Mouse (Mus musculus) MEL (cell line): ENCODE results near the gene Pygo2. TPM values are rescaled to one million over a fixed set of nuclear protein-coding genes. Genes with fewer than 3 reads are reported as not detected.

Experiments
- DNase-seq: peaks from one replicate; pipeline ENCODE4 v3.0.0; 2011; ENCODE audit warnings: low read depth, low spot score
- H3K27ac ChIP-seq: 2 replicates; pipeline ENCODE4 v1.5.1; 2012; ENCODE audit warnings: low read depth, mild to moderate bottlenecking, control low read depth, low read length, moderate library complexity; ENCODE audit not compliant: control insufficient read depth
- H3K27me3 ChIP-seq, 2 experiments: fragments of 150-350 bp in 1 of 2; sonication (generic) in 1 of 2; 2 replicates each; pipeline ENCODE4 v1.6.1; 2012; ENCODE audit warnings: low read length in 2 of 2, mild to moderate bottlenecking in 2 of 2, improper control_type of control experiment in 1 of 2, moderate library complexity in 1 of 2; ENCODE audit not compliant: insufficient read depth in 2 of 2, control insufficient read depth in 1 of 2
- H3K36me3 ChIP-seq, 2 experiments: 2 replicates each; pipeline ENCODE4 v1.6.1; 2012 to 2014; ENCODE audit warnings: low read length in 2 of 2, improper control_type of control experiment in 1 of 2, inconsistent platforms in 1 of 2, mild to moderate bottlenecking in 1 of 2; ENCODE audit not compliant: insufficient read depth in 2 of 2, control insufficient read depth in 1 of 2
- H3K4me1 ChIP-seq, 2 experiments: fragments of 150-350 bp in 1 of 2; sonication (generic) in 1 of 2; 2 replicates each; pipeline ENCODE4 v1.6.1; 2012; ENCODE audit warnings: low read length in 2 of 2, improper control_type of control experiment in 1 of 2, mild to moderate bottlenecking in 1 of 2; ENCODE audit not compliant: insufficient read depth in 2 of 2, control insufficient read depth in 1 of 2
- H3K4me3 ChIP-seq, 2 experiments: fragments of 150-350 bp in 1 of 2; sonication (generic) in 1 of 2; 2 replicates each; pipeline ENCODE4 v1.5.1; 2012; ENCODE audit warnings: low read depth in 2 of 2, low read length in 2 of 2, mild to moderate bottlenecking in 2 of 2, moderate library complexity in 2 of 2, control low read depth in 1 of 2, improper control_type of control experiment in 1 of 2; ENCODE audit not compliant: control insufficient read depth in 1 of 2, insufficient read depth in 1 of 2
- H3K79me2 ChIP-seq: 2 replicates; pipeline ENCODE4 v1.6.1; 2012; ENCODE audit warnings: mild to moderate bottlenecking, low read length, moderate library complexity; ENCODE audit not compliant: control insufficient read depth, poor library complexity, insufficient read depth
- H3K9ac ChIP-seq: 2 replicates; pipeline ENCODE4 v1.6.1; 2012; ENCODE audit warnings: low read depth, mild to moderate bottlenecking, control low read depth, low read length, moderate library complexity; ENCODE audit not compliant: control insufficient read depth, poor library complexity, severe bottlenecking
- H3K9me3 ChIP-seq: fragments of 150-350 bp; sonication (generic); replicated peaks from 2 replicates; pipeline ENCODE4 v1.6.1; 2012; ENCODE audit warnings: mild to moderate bottlenecking, low read length, improper control_type of control experiment, moderate library complexity; ENCODE audit not compliant: insufficient read depth
- CHD1 ChIP-seq: IDR thresholded peaks from 2 replicates; pipeline ENCODE4 v1.6.1; 2012; ENCODE audit warnings: low read depth, mild to moderate bottlenecking, inconsistent platforms, low read length, improper control_type of control experiment
- CHD2 ChIP-seq: IDR thresholded peaks from 2 replicates; pipeline ENCODE4 v1.6.1; 2011; ENCODE audit warnings: low read length, improper control_type of control experiment
- CTCF ChIP-seq, 3 experiments: IDR thresholded peaks in 2 of 3; conservative IDR thresholded peaks in 1 of 3; 2 replicates each; pipeline ENCODE4 v1.5.1; 2011 to 2012; ENCODE audit warnings: low read length in 3 of 3, low read depth in 2 of 3, mild to moderate bottlenecking in 2 of 3, improper control_type of control experiment in 1 of 3, inconsistent platforms in 1 of 3, mixed read lengths in 1 of 3, moderate library complexity in 1 of 3; ENCODE audit not compliant: control insufficient read depth in 1 of 3, insufficient read depth in 1 of 3, poor library complexity in 1 of 3, severe bottlenecking in 1 of 3
- ELF1 ChIP-seq: IDR thresholded peaks from 2 replicates; pipeline ENCODE4 v1.6.1; 2014; ENCODE audit warnings: low read depth, mild to moderate bottlenecking, inconsistent platforms, low read length, improper control_type of control experiment, moderate library complexity
- EP300 ChIP-seq, 2 experiments: IDR thresholded peaks; 2 replicates each; pipeline ENCODE4 v1.6.1; 2011; ENCODE audit warnings: improper control_type of control experiment in 2 of 2, low read length in 2 of 2, low read depth in 1 of 2, mild to moderate bottlenecking in 1 of 2
- ETS1 ChIP-seq: IDR thresholded peaks from 2 replicates; pipeline ENCODE4 v1.6.1; 2012; ENCODE audit warnings: low read depth, mild to moderate bottlenecking, inconsistent platforms, low read length, improper control_type of control experiment, moderate library complexity
- GABPA ChIP-seq: IDR thresholded peaks from 2 replicates; pipeline ENCODE4 v1.6.1; 2012; ENCODE audit warnings: low read depth, mild to moderate bottlenecking, inconsistent platforms, low read length, improper control_type of control experiment, moderate library complexity
- HCFC1 ChIP-seq: IDR thresholded peaks from 2 replicates; pipeline ENCODE4 v1.6.1; 2012; ENCODE audit warnings: low read depth, mild to moderate bottlenecking, inconsistent platforms, low read length, improper control_type of control experiment, moderate library complexity
- JUND ChIP-seq: IDR thresholded peaks from 2 replicates; pipeline ENCODE4 v1.6.1; 2011; ENCODE audit warnings: low read depth, mild to moderate bottlenecking, improper control_type of control experiment, low read length
- MAFK ChIP-seq: IDR thresholded peaks from 2 replicates; pipeline ENCODE4 v1.6.1; 2011; ENCODE audit warnings: low read depth, mild to moderate bottlenecking, low read length, improper control_type of control experiment, borderline replicate concordance
- MAX ChIP-seq: IDR thresholded peaks from 2 replicates; pipeline ENCODE4 v1.6.1; 2011; ENCODE audit warnings: low read length, improper control_type of control experiment
- MAZ ChIP-seq: IDR thresholded peaks from 2 replicates; pipeline ENCODE4 v1.6.1; 2012; ENCODE audit warnings: low read depth, mild to moderate bottlenecking, inconsistent platforms, low read length, improper control_type of control experiment
- MEF2A ChIP-seq: IDR thresholded peaks from 2 replicates; pipeline ENCODE4 v1.6.1; 2014; ENCODE audit warnings: low read depth, mild to moderate bottlenecking, inconsistent platforms, low read length, improper control_type of control experiment; ENCODE audit not compliant: poor library complexity, insufficient replicate concordance, severe bottlenecking; ENCODE audit errors: extremely low read depth
- MXI1 ChIP-seq: IDR thresholded peaks from 2 replicates; pipeline ENCODE4 v1.6.1; 2011; ENCODE audit warnings: mild to moderate bottlenecking, low read depth, low read length, improper control_type of control experiment
- MYB ChIP-seq: IDR thresholded peaks from 2 replicates; pipeline ENCODE4 v1.6.1; 2011; ENCODE audit warnings: mild to moderate bottlenecking, low read depth, low read length, improper control_type of control experiment
- MYC ChIP-seq: IDR thresholded peaks from 2 replicates; pipeline ENCODE4 v1.6.1; 2011; ENCODE audit warnings: low read depth, mild to moderate bottlenecking, low read length, improper control_type of control experiment, moderate library complexity
- NELFE ChIP-seq: IDR thresholded peaks from 2 replicates; pipeline ENCODE4 v1.6.1; 2011; ENCODE audit warnings: low read depth, low read length, improper control_type of control experiment
- NRF1 ChIP-seq: IDR thresholded peaks from 2 replicates; pipeline ENCODE4 v1.6.1; 2014; ENCODE audit warnings: low read depth, mild to moderate bottlenecking, inconsistent platforms, low read length, improper control_type of control experiment, moderate library complexity; ENCODE audit not compliant: poor library complexity, insufficient read depth, severe bottlenecking
- POLR2A ChIP-seq, 2 experiments: IDR thresholded peaks; 2 replicates each; pipeline ENCODE4 v1.6.1; 2011 to 2012; ENCODE audit warnings: low read length in 2 of 2, mild to moderate bottlenecking in 2 of 2, control low read depth in 1 of 2, improper control_type of control experiment in 1 of 2, low read depth in 1 of 2, moderate library complexity in 1 of 2; ENCODE audit not compliant: control insufficient read depth in 1 of 2, insufficient read depth in 1 of 2, poor library complexity in 1 of 2
- POLR2AphosphoS2 ChIP-seq: IDR thresholded peaks from 2 replicates; pipeline ENCODE4 v1.6.1; 2011; ENCODE audit warnings: low read length, improper control_type of control experiment
- POLR2AphosphoS5 ChIP-seq: IDR thresholded peaks from 2 replicates; pipeline ENCODE4 v1.6.1; 2012; ENCODE audit warnings: low read depth, borderline replicate concordance, mild to moderate bottlenecking, inconsistent platforms, low read length, moderate library complexity, mixed read lengths
- RAD21 ChIP-seq: IDR thresholded peaks from 2 replicates; pipeline ENCODE4 v1.6.1; 2011; ENCODE audit warnings: mild to moderate bottlenecking, low read depth, low read length, improper control_type of control experiment
- RCOR1 ChIP-seq: IDR thresholded peaks from 2 replicates; pipeline ENCODE4 v1.6.1; 2012; ENCODE audit warnings: low read depth, mild to moderate bottlenecking, inconsistent platforms, low read length, improper control_type of control experiment
- SIN3A ChIP-seq: IDR thresholded peaks from 2 replicates; pipeline ENCODE4 v1.6.1; 2012; ENCODE audit warnings: low read length, improper control_type of control experiment, inconsistent platforms
- SMC3 ChIP-seq: IDR thresholded peaks from 2 replicates; pipeline ENCODE4 v1.6.1; 2011; ENCODE audit warnings: low read depth, low read length, improper control_type of control experiment
- TAL1 ChIP-seq: IDR thresholded peaks from 2 replicates; pipeline ENCODE4 v1.6.1; 2012; ENCODE audit warnings: mild to moderate bottlenecking, inconsistent platforms, low read length, moderate library complexity, mixed read lengths
- TBP ChIP-seq: IDR thresholded peaks from 2 replicates; pipeline ENCODE4 v1.8.0; 2011; ENCODE audit warnings: low read depth, low read length, improper control_type of control experiment
- TCF12 ChIP-seq: IDR thresholded peaks from 2 replicates; pipeline ENCODE4 v1.6.1; 2014; ENCODE audit warnings: low read depth, mild to moderate bottlenecking, inconsistent platforms, low read length, improper control_type of control experiment, moderate library complexity
- UBTF ChIP-seq: IDR thresholded peaks from 2 replicates; pipeline ENCODE4 v1.6.1; 2012; ENCODE audit warnings: low read depth, mild to moderate bottlenecking, inconsistent platforms, low read length, improper control_type of control experiment, moderate library complexity, borderline replicate concordance; ENCODE audit not compliant: insufficient read depth
- USF1 ChIP-seq: IDR thresholded peaks from 2 replicates; pipeline ENCODE4 v1.6.1; 2014; ENCODE audit warnings: low read depth, mild to moderate bottlenecking, inconsistent platforms, low read length, improper control_type of control experiment, moderate library complexity
- USF2 ChIP-seq, 2 experiments: IDR thresholded peaks; 2 replicates each; pipeline ENCODE4 v1.6.1; 2011 to 2012; ENCODE audit warnings: improper control_type of control experiment in 2 of 2, low read length in 2 of 2, borderline replicate concordance in 1 of 2, inconsistent platforms in 1 of 2, low read depth in 1 of 2, mild to moderate bottlenecking in 1 of 2; ENCODE audit not compliant: insufficient read depth in 1 of 2
- ZMIZ1 ChIP-seq: IDR thresholded peaks from 2 replicates; pipeline ENCODE4 v1.6.1; 2012; ENCODE audit warnings: low read depth, mild to moderate bottlenecking, inconsistent platforms, low read length, improper control_type of control experiment, moderate library complexity
- ZNF384 ChIP-seq: IDR thresholded peaks from 2 replicates; pipeline ENCODE4 v1.6.1; 2012; ENCODE audit warnings: low read depth, mild to moderate bottlenecking, inconsistent platforms, low read length, improper control_type of control experiment
- polyA plus RNA-seq, 2 experiments: library from polyadenylated mRNA; stranded (reverse) in 1 of 2; unstranded in 1 of 2; fragments of >175 nt in 1 of 2; fragments of >200 nt in 1 of 2; gene quantifications; 2 replicates each; pipeline versions ENCODE4 v1.2.1 to v1.2.4; 2012; ENCODE audit warnings: low replicate concordance in 2 of 2, low read depth in 1 of 2; ENCODE audit not compliant: insufficient read length in 2 of 2, insufficient read depth in 1 of 2, missing spikeins in 1 of 2
- total RNA-seq: library from RNA; depleted of rRNA; stranded (reverse); fragments of 300-350 nt; gene quantifications from 2 replicates; pipeline ENCODE4 v1.2.3, GENCODE M21; 2012; rRNA removed

Gene Pygo2
- total RNA-seq (50.8 and 61.1 TPM in 2 replicates), polyA plus RNA-seq (10 to 100 TPM in 1 of 2 experiments, not detected in 1; 50.3 TPM)

DNA sequence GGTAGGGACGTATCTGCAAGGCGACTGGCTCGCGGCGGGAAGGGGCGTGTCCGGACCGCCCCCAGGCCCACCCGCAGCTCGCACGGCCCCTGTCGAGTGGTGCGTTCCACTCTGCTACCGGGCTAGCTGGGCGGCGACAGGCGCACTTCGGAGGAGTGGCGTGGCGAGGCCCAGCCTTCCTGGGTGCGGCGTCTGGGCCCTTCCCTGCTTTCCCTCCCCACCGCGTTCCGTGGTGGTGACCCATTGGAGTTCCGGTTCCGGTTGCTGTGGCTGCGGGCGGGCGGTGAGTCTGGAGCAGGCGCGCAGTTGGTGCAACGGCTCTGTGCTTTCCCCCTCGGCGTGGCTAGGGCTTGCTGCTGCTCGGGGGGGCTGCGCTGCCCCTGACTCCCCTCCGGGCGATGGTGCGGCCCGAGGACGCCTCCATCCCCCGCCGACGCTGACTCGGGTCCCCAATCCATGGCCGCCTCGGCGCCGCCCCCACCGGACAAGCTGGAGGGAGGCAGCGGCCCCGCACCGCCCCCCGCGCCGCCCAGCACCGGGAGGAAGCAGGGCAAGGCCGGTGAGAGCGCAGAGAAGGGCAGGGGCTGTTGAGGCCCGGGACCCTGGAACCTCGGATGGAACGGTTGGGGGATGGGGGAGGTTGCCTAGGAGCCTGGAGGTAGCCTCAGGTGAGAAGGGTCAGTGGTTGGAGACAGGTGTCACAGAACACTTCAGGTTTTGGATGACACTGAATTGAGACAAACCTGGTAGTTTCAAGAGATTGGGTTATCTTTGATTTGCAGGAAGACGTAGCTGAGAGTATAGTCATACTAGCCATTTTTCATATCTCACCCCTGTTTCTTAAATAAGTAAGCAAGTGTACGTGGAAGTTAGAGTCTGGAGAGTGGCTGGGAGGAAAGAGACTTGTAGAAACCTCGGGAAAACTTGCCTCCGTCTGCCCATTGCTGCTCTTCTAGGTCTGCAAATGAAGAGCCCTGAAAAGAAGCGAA is at the start of gene Pygo2:
Gene Pygo2, plus strand, starts transcription at position 44 of the 989 bp plus-strand sequence.
- Histone ChIP-seq H3K27ac (peak within 1 kb of the TSS; percentile 64), H3K4me1 (peaks cover 6 to 7% of the 10 kb centered on the region in 2 experiments), H3K9ac (peak within 1 kb of the TSS; percentile 80), H3K27me3 (no peaks in the 10 kb centered on the region), H3K79me2 (peaks cover 14% of the 10 kb centered on the region), H3K9me3 (no peaks in the 10 kb centered on the region), H3K36me3 (peaks cover 0 to 10% of the 10 kb centered on the region in 2 experiments; a peak in 2 of 4 replicates), H3K4me3 (peak within 1 kb of the TSS; percentile 68 to 89)
- DNase-seq = peak; percentile 99
- peak; percentile 87 for TF ChIP-seq ELF1
- no peak for TF ChIP-seq RAD21
- TF ChIP-seq UBTF = no peak
- TF ChIP-seq MAFK = no peak
- peak; percentile 86 for TF ChIP-seq HCFC1
- TF ChIP-seq TAL1 = peak; percentile 53
- no peak for TF ChIP-seq CHD2
- no peak for TF ChIP-seq CTCF (IDR thresholded peaks at IDR 0.05 in 2 of 3, conservative IDR thresholded peaks at IDR 0.05 in 1 of 3; ENCODE audit: control insufficient read depth in 1 of 3, insufficient read depth in 1 of 3, low read depth in 2 of 3, low read length in 3 of 3, poor library complexity in 1 of 3, severe bottlenecking in 1 of 3)
- TF ChIP-seq NRF1 = peak; percentile 60
- no peak for TF ChIP-seq JUND
- TF ChIP-seq USF2 (IDR thresholded peaks at IDR 0.05; ENCODE audit: borderline replicate concordance in 1 of 2, insufficient read depth in 1 of 2, low read depth in 1 of 2, low read length in 2 of 2) = no peak
- TF ChIP-seq SIN3A = peak; percentile 79
- peak; percentile 62 for TF ChIP-seq MXI1
- TF ChIP-seq RCOR1 = peak; percentile 18; the same call in 1 of the 2 replicates
- TF ChIP-seq SMC3 = no peak
- TF ChIP-seq MAX = peak; percentile 59
- TF ChIP-seq TCF12 = peak; percentile 70
- peak; percentile 100 for TF ChIP-seq POLR2AphosphoS2
- TF ChIP-seq MYC = 0 out of 2 replicates have a peak, but pooled peaks have one; percentile 47
- TF ChIP-seq TBP = peak; percentile 52; the same call in 1 of the 2 replicates
- TF ChIP-seq ZNF384 = 0 out of 2 replicates have a peak, but pooled peaks have one; percentile 13
- peak; percentile 86 to 91 for TF ChIP-seq POLR2A (IDR thresholded peaks at IDR 0.05; ENCODE audit: control insufficient read depth in 1 of 2, insufficient read depth in 1 of 2, low read depth in 1 of 2, low read length in 2 of 2, poor library complexity in 1 of 2)
- TF ChIP-seq MEF2A = no peak
- TF ChIP-seq MYB = no peak
- TF ChIP-seq GABPA = no peak
- peak; percentile 91 for TF ChIP-seq NELFE
- 0 out of 2 replicates have a peak, but pooled peaks have one; percentile 25 for TF ChIP-seq USF1
- TF ChIP-seq ZMIZ1 = peak; percentile 93
- peak; percentile 20; the same call in 1 of the 2 replicates for TF ChIP-seq ETS1
- peak; percentile 89; the same call in 1 of the 2 replicates for TF ChIP-seq MAZ
- peak; percentile 96; the same call in 1 of the 2 replicates for TF ChIP-seq CHD1
- TF ChIP-seq POLR2AphosphoS5 = 0 out of 2 replicates have a peak, but pooled peaks have one; percentile 42
- TF ChIP-seq EP300 (IDR thresholded peaks at IDR 0.05; ENCODE audit: low read depth in 1 of 2, low read length in 2 of 2) = peak in 1 of 2 experiments; percentile 41; a peak in 2 of 4 replicates
